Mouse (Mus musculus) intestine, embryonic 14.5 days (tissue): ENCODE results near the gene Nms. TPM values are rescaled to one million over a fixed set of nuclear protein-coding genes. Genes with fewer than 3 reads are reported as not detected.

Experiments
- ATAC-seq: fragments of 200-750 bp; cut with Nextera tagmentation; replicated peaks from 2 replicates; pipeline ENCODE4 v1.8.0; 2017; ENCODE audit warnings: low read depth, moderate number of reproducible peaks, moderate TSS enrichment, moderate library complexity; ENCODE audit not compliant: low FRiP score, low TSS enrichment
- DNase-seq: peaks from one replicate; pipeline ENCODE4 v3.0.0-alpha.2; 2018; ENCODE audit warnings: low spot score
- H3K27ac ChIP-seq: fragments of 300-500 bp; sonication (generic); 2 replicates; pipeline ENCODE4 v1.5.1; 2014; ENCODE audit warnings: low read depth, mild to moderate bottlenecking, control low read depth
- H3K27me3 ChIP-seq: fragments of 300-500 bp; sonication (generic); replicated peaks from 2 replicates; pipeline ENCODE4 v1.6.1; 2014; ENCODE audit warnings: low read length, control low read depth; ENCODE audit not compliant: control insufficient read depth, insufficient read depth
- H3K36me3 ChIP-seq: fragments of 300-500 bp; sonication (generic); 2 replicates; pipeline ENCODE4 v1.6.1; 2014; ENCODE audit warnings: low read length, control low read depth; ENCODE audit not compliant: control insufficient read depth, insufficient read depth
- H3K4me1 ChIP-seq: fragments of 300-500 bp; sonication (generic); replicated peaks from 2 replicates; pipeline ENCODE4 v1.6.1; 2014; ENCODE audit warnings: low read length, control low read depth, mixed read lengths; ENCODE audit not compliant: control insufficient read depth, insufficient read depth
- H3K4me2 ChIP-seq: fragments of 300-500 bp; sonication (generic); 2 replicates; pipeline ENCODE4 v1.6.1; 2014; ENCODE audit warnings: low read length
- H3K4me3 ChIP-seq: fragments of 300-500 bp; sonication (generic); 2 replicates; pipeline ENCODE4 v1.5.1; 2014; ENCODE audit warnings: low read depth, low read length, control low read depth, mixed read lengths
- H3K9ac ChIP-seq: fragments of 300-500 bp; sonication (generic); 2 replicates; pipeline ENCODE4 v1.6.1; 2014; ENCODE audit warnings: mild to moderate bottlenecking, low read length
- H3K9me3 ChIP-seq: fragments of 300-500 bp; sonication (generic); 2 replicates; pipeline ENCODE4 v1.6.1; 2016; ENCODE audit warnings: low read length, control low read depth; ENCODE audit not compliant: control insufficient read depth
- WGBS: fragments of 180-500 bp; shearing (Covaris S2); extraction: QIAGEN DNeasy Blood & Tissue Kit; methylation state at CpG from one replicate; pipeline ENCODE4 v1.1.7; 2014; 5-methylcytosine and 5-hydroxymethylcytosine counted together
- polyA plus RNA-seq: library from polyadenylated mRNA; unstranded; fragments of >200 nt; fragmentation: Nextera tagmentation; extraction: Ambion mirVana; gene quantifications from 2 replicates; pipeline ENCODE4 v1.2.1, GENCODE M21; 2014

The Nms gene
- polyA plus RNA-seq, 1 experiment from 2014 or later: not detected

DNA sequence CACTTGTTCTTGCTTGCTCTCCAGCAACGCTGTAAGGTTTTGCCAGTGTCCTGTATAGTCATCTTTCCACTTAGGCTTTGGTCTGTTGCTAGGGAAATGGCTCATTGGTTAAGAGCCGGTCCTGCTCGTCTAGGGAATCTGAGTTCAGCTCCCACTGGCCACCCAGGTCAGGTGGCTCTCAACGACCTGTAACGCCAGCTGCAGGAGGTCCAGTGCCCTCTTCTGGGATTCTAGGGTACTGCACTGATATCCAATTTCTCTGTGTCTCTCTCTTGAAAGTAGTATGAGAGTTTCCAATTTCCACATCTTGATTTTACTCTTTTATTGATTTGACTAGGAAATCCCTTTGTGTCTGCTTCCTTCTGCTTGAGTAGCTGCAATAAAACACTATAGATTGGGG is 4.3 kb upstream of the Nms start:
- Histone ChIP-seq H3K4me1 (no peaks in the 10 kb centered on the region), H3K36me3 (no peaks in the 10 kb centered on the region), H3K27me3 (no peaks in the 10 kb centered on the region), H3K4me2 (no peak overlapping the region), H3K9me3 (no peaks in the 10 kb centered on the region), H3K4me3 (no peak overlapping the region), H3K9ac (no peak overlapping the region), H3K27ac (no peak overlapping the region)
- DNase-seq: no peak
- 39% methylated on average over 5 of the region's 5 CpGs for WGBS
- ATAC-seq: no peak

DNA sequence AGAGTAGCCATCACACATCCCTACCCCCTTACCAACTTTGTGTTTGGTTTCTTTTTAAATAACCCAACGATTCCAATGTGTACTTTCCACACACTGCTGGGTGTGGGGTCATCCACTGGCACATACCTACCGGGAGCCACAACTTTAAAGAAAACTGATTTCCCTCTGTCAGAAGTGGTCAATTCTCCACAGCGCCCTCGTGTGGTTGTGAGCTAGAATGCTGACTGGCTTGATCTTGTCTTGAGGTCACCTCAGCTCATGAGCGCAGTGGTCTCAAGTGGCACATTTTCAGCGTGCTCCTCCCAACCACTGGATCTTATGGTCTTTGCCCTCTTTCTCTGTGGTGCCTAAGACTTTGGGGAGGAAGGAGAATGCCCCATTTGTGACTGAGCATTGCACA is 2.2 kb upstream of the Nms start:
- no peak overlapping the region for H3K9ac ChIP-seq
- no peak overlapping the region for H3K4me2 ChIP-seq
- WGBS: 22% methylated on average over 6 of the region's 6 CpGs
- ATAC-seq: no peak
- H3K4me1 ChIP-seq: no peaks in the 10 kb centered on the region
- H3K27me3 ChIP-seq: no peaks in the 10 kb centered on the region
- no peaks in the 10 kb centered on the region for H3K36me3 ChIP-seq
- peak; percentile 70 for DNase-seq
- no peak overlapping the region for H3K27ac ChIP-seq
- no peaks in the 10 kb centered on the region for H3K9me3 ChIP-seq
- no peak overlapping the region for H3K4me3 ChIP-seq

DNA sequence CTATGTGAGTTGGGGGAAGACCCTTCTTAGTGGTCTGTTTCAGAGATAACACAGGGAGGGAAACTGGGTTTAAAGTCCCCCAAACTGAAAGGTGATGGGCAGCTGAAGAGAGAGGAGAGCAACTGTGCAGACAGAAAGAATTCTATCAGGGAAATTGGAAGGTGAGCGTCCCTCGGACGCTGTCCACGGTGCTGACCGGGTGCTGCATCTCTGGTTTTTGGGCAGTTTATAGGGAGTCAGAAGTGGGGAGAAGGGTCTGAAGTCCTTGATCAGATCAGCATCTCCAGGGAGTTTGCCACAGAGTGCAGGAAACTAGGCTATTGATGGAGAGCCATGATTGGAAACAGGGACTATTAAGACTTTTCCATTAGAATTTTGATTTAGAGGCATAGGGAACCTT is 659 bp downstream of the Nms start:
- Histone ChIP-seq H3K4me2 (no peak overlapping the region), H3K9me3 (no peaks in the 10 kb centered on the region), H3K4me3 (no peak overlapping the region), H3K27ac (no peak overlapping the region), H3K36me3 (no peaks in the 10 kb centered on the region), H3K9ac (no peak overlapping the region), H3K27me3 (no peaks in the 10 kb centered on the region), H3K4me1 (no peaks in the 10 kb centered on the region)
- no peak for ATAC-seq
- DNase-seq: peak; percentile 84
- 9% methylated on average over 5 of the region's 5 CpGs for WGBS

GRCm38 (mm10) chr1:38956457-38956856 is 17.5 kb downstream of the Nms start:
- Histone ChIP-seq H3K36me3 (no peaks in the 10 kb centered on the region), H3K4me3 (no peak overlapping the region), H3K9ac (no peak overlapping the region), H3K4me2 (no peak overlapping the region), H3K9me3 (no peaks in the 10 kb centered on the region), H3K27ac (no peak overlapping the region), H3K27me3 (no peaks in the 10 kb centered on the region), H3K4me1 (no peaks in the 10 kb centered on the region)
- no peak for DNase-seq
- ATAC-seq: no peak
- WGBS: 88% methylated on average over 3 of the region's 3 CpGs

DNA sequence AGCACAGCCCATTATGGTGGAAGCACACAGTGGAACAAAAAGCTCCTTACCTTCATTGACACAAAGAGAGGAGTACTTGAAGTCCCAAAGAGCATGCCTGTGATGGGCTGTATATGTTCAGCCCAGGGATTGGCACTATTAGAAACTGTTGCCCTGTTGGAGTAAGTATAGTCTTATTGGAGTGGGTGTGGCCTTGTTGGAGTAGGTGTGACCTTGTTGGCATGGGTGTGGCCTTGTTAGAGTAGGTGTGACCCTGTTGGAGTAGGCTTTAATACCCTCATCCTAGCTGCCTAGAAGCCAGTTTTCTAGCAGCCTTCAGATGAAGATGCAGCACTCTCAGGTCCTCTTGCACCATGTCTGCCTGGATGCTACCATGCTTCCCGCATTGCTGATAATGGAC is 30.2 kb downstream of the Nms start:
- H3K4me1 ChIP-seq: no peaks in the 10 kb centered on the region
- DNase-seq (no peak), ATAC-seq (no peak)

GRCm38 (mm10) chr1:38971712-38972111 is 32.8 kb downstream of the Nms start:
- ATAC-seq (no peak), DNase-seq (no peak)
- Histone ChIP-seq H3K9me3 (no peaks in the 10 kb centered on the region), H3K9ac (no peak overlapping the region), H3K36me3 (no peaks in the 10 kb centered on the region), H3K4me3 (no peak overlapping the region), H3K27ac (no peak overlapping the region), H3K4me2 (no peak overlapping the region), H3K27me3 (no peaks in the 10 kb centered on the region), H3K4me1 (no peaks in the 10 kb centered on the region)
- 78% methylated on average over 3 of the region's 3 CpGs for WGBS

More for the DNA sequence above, 30.2 kb downstream of the Nms start:
- no peaks in the 10 kb centered on the region for H3K9me3 ChIP-seq
- H3K27ac ChIP-seq: no peak overlapping the region
- H3K4me3 ChIP-seq: no peak overlapping the region
- no peaks in the 10 kb centered on the region for H3K36me3 ChIP-seq
- no peaks in the 10 kb centered on the region for H3K27me3 ChIP-seq
- H3K4me2 ChIP-seq: no peak overlapping the region
- WGBS: 90% methylated on average over 1 of the region's 1 CpGs
- H3K9ac ChIP-seq: no peak overlapping the region

DNA sequence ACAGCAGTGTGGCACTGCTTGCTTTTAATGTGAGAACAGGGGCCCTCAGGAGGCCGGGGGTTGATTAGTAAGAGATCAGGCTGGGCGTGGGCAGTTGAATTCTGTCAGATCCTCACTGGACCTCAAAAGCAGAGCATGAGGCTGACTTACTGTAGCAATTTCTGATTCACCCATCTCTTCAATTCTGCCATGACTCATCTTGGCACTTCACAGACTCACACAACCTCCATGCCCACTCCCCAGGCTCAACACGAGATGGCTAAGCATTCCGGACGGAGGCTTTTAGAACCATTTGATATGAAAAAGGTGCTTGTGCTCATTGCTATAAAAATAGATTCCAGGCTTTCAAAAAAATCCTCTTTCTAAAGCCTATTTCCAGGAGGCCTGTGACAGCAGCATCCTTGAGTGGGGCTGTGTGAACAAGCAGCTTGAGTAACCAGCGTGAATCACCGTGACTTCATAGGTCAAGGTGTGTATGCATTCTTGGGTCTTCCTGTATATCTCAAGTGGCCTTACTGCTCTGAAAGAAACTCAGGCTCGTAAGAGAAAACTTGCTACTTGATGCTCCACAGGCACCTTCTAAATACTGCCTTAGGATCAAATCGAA is 34.1 kb downstream of the Nms start:
- Histone ChIP-seq H3K27ac (no peak overlapping the region), H3K9me3 (no peaks in the 10 kb centered on the region), H3K36me3 (no peaks in the 10 kb centered on the region), H3K4me1 (no peaks in the 10 kb centered on the region), H3K4me3 (no peak overlapping the region), H3K27me3 (no peaks in the 10 kb centered on the region), H3K4me2 (no peak overlapping the region), H3K9ac (no peak overlapping the region)
- DNase-seq (no peak), ATAC-seq (no peak)
- WGBS: 79% methylated on average over 9 of the region's 9 CpGs

GRCm38 (mm10) chr1:38979953-38980352 is 41.0 kb downstream of the Nms start:
- no peak overlapping the region for H3K4me2 ChIP-seq
- H3K27me3 ChIP-seq: no peaks in the 10 kb centered on the region
- H3K4me1 ChIP-seq: no peaks in the 10 kb centered on the region
- no peak overlapping the region for H3K9ac ChIP-seq
- H3K36me3 ChIP-seq: no peaks in the 10 kb centered on the region
- 72% methylated on average over 7 of the region's 7 CpGs for WGBS
- DNase-seq (no peak), ATAC-seq (no peak)
- H3K4me3 ChIP-seq: no peak overlapping the region
- no peak overlapping the region for H3K27ac ChIP-seq
- no peaks in the 10 kb centered on the region for H3K9me3 ChIP-seq

DNA sequence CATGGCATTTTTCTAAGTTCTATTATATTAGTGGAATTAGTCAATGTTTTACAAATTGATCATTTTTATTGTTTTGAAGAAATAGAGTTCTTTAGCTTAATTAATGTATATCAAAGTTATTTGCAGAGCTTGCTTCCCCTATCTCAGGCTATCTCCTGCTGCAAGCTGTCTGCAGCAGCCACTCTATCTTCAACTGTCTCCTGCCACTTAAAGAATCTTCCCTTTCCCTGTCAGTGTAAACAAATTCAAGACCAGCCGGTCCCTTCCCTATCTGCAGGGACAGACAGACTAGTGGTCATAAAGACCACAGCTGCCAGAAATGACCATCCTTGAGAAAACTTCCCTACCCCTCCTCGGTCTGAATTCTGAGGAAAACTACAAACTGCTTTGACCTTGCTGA is 44.9 kb downstream of the Nms start:
- DNase-seq (no peak), ATAC-seq (no peak)
- H3K9me3 ChIP-seq: no peaks in the 10 kb centered on the region
- H3K36me3 ChIP-seq: no peaks in the 10 kb centered on the region
- H3K4me1 ChIP-seq: peaks cover 5% of the 10 kb centered on the region
- no peaks in the 10 kb centered on the region for H3K27me3 ChIP-seq
- no peak overlapping the region for H3K9ac ChIP-seq
- H3K4me3 ChIP-seq: no peak overlapping the region
- no peak overlapping the region for H3K27ac ChIP-seq
- H3K4me2 ChIP-seq: no peak overlapping the region
- 20% methylated on average over 2 of the region's 2 CpGs for WGBS
